Mouse (Mus musculus) mature B cell (primary cell): Measurements from ENCODE around the gene Tmem217.

Experiments
- in situ Hi-C: fragments of 300-500 bp; cut with MboI; formaldehyde crosslinking; loops from 2 replicates; pipeline ENCODE4 v1.14.3; 2019

The Tmem217 gene

GRCm38 (mm10) chr17:29552162-29552732 is at the start of gene Tmem217:
TSS of gene Tmem217 (minus strand) at chr17:29552385.
- in situ Hi-C loops = no loop called here

- in situ Hi-C loops = loop anchor here (25.0 kb wide), 1 partner anchor 286 kb away; no protein-coding TSS in a partner anchor
These were observed 49.2 kb upstream of the Tmem217 start for GRCm38 (mm10) chr17:29601391-29601790.

GRCm38 (mm10) chr17:29599537-29599936 is 47.4 kb upstream of the Tmem217 start:
- in situ Hi-C loops = no loop called here

- in situ Hi-C loops = no loop called here
These were observed 46.9 kb upstream of the Tmem217 start for GRCm38 (mm10) chr17:29599051-29599450.

- in situ Hi-C loops = no loop called here
These were observed 44.6 kb upstream of the Tmem217 start for GRCm38 (mm10) chr17:29596771-29597132.

GRCm38 (mm10) chr17:29595891-29596770 is 43.9 kb upstream of the Tmem217 start:
- in situ Hi-C loops = no loop called here

GRCm38 (mm10) chr17:29589221-29589898 is 37.2 kb upstream of the Tmem217 start:
- in situ Hi-C loops = no loop called here

GRCm38 (mm10) chr17:29586921-29587320 is 34.7 kb upstream of the Tmem217 start:
- in situ Hi-C loops = no loop called here

GRCm38 (mm10) chr17:29585446-29585845 is 33.3 kb upstream of the Tmem217 start:
- in situ Hi-C loops = no loop called here

GRCm38 (mm10) chr17:29584737-29585136 is 32.6 kb upstream of the Tmem217 start:
- in situ Hi-C loops = no loop called here

- in situ Hi-C loops = no loop called here
These were observed 32.1 kb upstream of the Tmem217 start for GRCm38 (mm10) chr17:29584306-29584705.

- in situ Hi-C loops = no loop called here
These were observed 31.4 kb upstream of the Tmem217 start for GRCm38 (mm10) chr17:29583569-29583968.

GRCm38 (mm10) chr17:29579579-29580126 is 27.5 kb upstream of the Tmem217 start:
- in situ Hi-C loops = no loop called here

- in situ Hi-C loops = no loop called here
These were observed 17.6 kb upstream of the Tmem217 start for GRCm38 (mm10) chr17:29569831-29570230.

- in situ Hi-C loops = no loop called here
These were observed 16.2 kb upstream of the Tmem217 start for GRCm38 (mm10) chr17:29568435-29568834.

- in situ Hi-C loops = no loop called here
These were observed 13.3 kb upstream of the Tmem217 start for GRCm38 (mm10) chr17:29565521-29565920.

GRCm38 (mm10) chr17:29558476-29558875 is 6.3 kb upstream of the Tmem217 start:
- in situ Hi-C loops = no loop called here

GRCm38 (mm10) chr17:29556893-29557292 is 4.7 kb upstream of the Tmem217 start:
- in situ Hi-C loops = no loop called here

GRCm38 (mm10) chr17:29556456-29556855 is 4.3 kb upstream of the Tmem217 start:
- in situ Hi-C loops = no loop called here

GRCm38 (mm10) chr17:29554176-29554575 is 2.0 kb upstream of the Tmem217 start:
- in situ Hi-C loops = no loop called here

- in situ Hi-C loops = no loop called here
These were observed 1.2 kb downstream of the Tmem217 start for GRCm38 (mm10) chr17:29551019-29551418.
